Mouse (Mus musculus) small intestine, adult 2 months (tissue): Measurements from ENCODE around the gene Rxfp2.

Experiments
- CTCF ChIP-seq: fragments of 200-500 bp; IDR thresholded peaks from 2 replicates; pipeline ENCODE4 v1.5.1; 2012; ENCODE audit warnings: low read depth, mild to moderate bottlenecking, control low read depth, inconsistent platforms, low read length, moderate library complexity, mixed read lengths; ENCODE audit not compliant: insufficient replicate concordance, insufficient read length; ENCODE audit errors: extremely low read depth
- POLR2A ChIP-seq: fragments of 200-500 bp; IDR thresholded peaks from 2 replicates; pipeline ENCODE4 v1.6.1; 2012; ENCODE audit warnings: low read depth, mild to moderate bottlenecking, control low read depth, inconsistent platforms, low read length, moderate library complexity

DNA sequence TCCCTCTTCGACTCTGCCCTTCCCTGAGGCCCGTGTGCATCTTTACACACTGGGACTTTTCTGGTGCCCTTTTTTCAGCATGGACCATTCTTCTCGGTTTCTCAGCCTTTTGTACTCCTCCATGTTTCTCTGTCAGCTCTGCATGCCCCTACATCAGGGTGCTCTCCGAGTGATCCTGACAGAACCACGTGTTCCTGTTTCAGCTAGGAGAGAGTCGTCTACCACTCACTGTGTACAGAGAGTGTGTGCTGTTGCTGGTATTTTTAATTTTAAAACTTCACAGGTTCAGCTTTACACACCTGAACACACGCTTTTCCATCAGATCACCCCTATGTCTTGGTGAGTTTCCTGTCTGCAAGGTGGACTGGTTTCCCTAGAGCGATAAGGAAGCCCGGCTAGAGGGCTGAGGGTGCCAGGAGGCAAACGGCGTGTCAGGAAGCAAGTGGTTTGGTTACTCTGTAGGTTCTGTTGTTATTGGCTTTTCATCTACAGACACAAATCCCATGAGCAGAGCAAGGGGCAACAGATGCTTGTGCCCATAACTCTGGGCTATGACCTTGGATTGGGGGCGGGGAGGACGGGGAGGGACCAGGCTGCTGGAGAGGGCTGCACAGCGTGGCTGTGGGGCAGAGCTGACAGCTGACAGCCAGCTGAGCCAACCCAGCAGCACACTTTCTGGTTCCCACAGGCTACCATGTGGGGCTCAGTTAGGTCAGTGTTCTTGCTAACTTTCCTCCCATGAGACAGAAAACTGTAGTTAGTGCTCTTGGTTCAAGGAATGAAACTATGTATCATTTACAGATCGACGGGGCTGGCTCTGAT, 97.0 kb downstream of the Rxfp2 start:
- TF ChIP-seq POLR2A (no peak), CTCF (no peak)
